Mouse (Mus musculus): ENCODE data around the gene Mapk1ip1. TPM values are rescaled to one million over a fixed set of nuclear protein-coding genes. Genes with fewer than 3 reads are reported as not detected.

The Mapk1ip1 gene
- polyA plus RNA-seq, 1 experiment from 2014 or later, result 34.2 TPM

DNA sequence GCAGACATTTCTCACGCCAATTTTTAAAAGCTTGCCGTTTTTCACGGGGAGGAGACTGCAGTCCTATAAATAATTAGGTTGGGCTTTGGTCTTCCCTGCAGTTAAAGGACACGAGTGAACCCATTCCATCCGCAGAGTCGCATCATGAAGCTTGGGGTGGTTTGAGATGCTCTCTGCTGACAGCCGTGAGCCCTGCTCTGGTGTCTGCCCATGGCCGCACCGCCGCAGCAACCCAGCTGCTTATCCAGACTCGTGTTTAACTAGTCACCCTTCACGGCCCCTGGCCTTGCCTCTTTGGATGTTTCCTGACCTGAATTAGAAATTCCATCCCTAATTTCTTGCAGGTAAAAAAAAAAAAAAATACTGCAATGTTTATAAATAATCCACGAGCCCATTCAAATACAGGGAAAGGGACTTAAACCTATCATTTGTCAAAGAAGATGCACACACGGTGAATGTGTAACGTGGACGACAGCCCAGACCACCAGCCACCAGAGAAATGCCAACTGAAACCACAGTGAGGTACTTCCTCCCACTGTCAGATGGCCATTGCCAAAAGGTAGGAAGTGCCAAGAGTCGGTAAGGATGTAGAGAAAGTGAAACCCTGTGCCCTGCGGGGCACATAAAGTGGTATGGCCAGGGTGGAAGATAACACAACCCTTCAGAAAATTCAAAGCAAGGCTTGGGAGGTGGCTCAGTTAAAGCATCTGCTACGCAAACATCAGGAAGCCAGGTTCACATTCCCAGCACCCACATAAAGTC lies 20.9 kb downstream of the Mapk1ip1 start:
- 86% methylated on average over 19 of the region's 19 CpGs for WGBS
- no peak for ATAC-seq (replicated peaks)
- no peak overlapping the region for H3K4me2 ChIP-seq (replicated peaks)

DNA sequence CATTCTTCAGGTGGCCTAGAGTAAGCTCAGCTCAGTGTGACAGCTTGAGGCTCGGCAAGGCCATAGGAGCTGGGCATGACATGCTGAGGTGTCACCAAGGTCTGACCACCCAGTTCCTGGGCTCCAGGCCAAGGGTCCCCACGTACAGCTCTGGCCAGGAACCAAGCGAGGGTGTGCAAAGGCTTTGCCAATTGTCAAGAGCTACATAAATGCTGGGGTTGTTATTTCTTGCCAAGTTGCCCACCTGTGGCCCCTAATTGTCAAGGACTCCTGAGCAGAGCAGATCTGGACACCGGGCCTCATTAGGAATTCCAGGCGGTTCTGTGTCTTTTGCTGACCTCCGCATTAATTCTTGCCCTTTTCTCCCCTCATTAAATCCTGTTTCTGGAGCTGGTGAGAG lies 21.6 kb downstream of the Mapk1ip1 start:
- Histone ChIP-seq H3K4me1 (no peaks in the 10 kb centered on the region), H3K36me3 (no peaks in the 10 kb centered on the region), H3K9ac (replicated peaks) (no peak overlapping the region), H3K27me3 (no peaks in the 10 kb centered on the region), H3K9me3 (no peaks in the 10 kb centered on the region), H3K4me3 (no peak overlapping the region), H3K4me2 (replicated peaks) (no peak overlapping the region), H3K27ac (replicated peaks) (no peak overlapping the region)
- no peak for ATAC-seq (replicated peaks)
- WGBS, result 60% methylated on average over 6 of the region's 6 CpGs

More for the DNA sequence above, 20.9 kb downstream of the Mapk1ip1 start:
- Histone ChIP-seq H3K36me3 (no peaks in the 10 kb centered on the region), H3K27ac (replicated peaks) (no peak overlapping the region), H3K27me3 (no peaks in the 10 kb centered on the region), H3K9me3 (no peaks in the 10 kb centered on the region), H3K9ac (replicated peaks) (no peak overlapping the region), H3K4me1 (no peaks in the 10 kb centered on the region), H3K4me3 (no peak overlapping the region)

DNA sequence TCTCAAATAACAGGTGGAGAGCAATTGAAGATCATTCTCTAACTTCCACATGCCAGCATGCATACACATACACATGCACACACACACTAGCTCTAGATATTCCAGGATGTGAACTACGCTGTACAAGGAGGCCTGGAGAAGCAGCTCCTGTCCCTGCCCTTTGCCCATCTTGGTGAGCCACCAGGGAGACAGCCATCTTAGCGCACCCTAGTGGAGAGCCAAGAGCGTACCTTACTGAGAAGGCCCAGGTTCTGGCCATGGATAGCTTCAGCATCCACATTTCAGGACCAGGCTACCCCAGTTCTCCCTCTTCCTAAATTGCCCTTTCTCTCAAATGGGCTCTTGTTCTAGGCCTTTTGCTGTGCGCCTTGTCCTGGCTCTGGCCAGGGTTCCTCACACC lies 27.8 kb downstream of the Mapk1ip1 start:
- H3K4me2 ChIP-seq (replicated peaks), result no peak overlapping the region
- no peak overlapping the region for H3K27ac ChIP-seq (replicated peaks)
- no peak overlapping the region for H3K4me3 ChIP-seq
- H3K36me3 ChIP-seq, result no peaks in the 10 kb centered on the region
- H3K4me1 ChIP-seq, result 0 out of 2 replicates have a peak, but pooled peaks cover 1% of the 10 kb centered on the region
- H3K27me3 ChIP-seq, result no peaks in the 10 kb centered on the region
- ATAC-seq (replicated peaks), result no peak
- H3K9ac ChIP-seq (replicated peaks), result no peak overlapping the region
- no peaks in the 10 kb centered on the region for H3K9me3 ChIP-seq
- WGBS, result 58% methylated on average over 4 of the region's 4 CpGs

DNA sequence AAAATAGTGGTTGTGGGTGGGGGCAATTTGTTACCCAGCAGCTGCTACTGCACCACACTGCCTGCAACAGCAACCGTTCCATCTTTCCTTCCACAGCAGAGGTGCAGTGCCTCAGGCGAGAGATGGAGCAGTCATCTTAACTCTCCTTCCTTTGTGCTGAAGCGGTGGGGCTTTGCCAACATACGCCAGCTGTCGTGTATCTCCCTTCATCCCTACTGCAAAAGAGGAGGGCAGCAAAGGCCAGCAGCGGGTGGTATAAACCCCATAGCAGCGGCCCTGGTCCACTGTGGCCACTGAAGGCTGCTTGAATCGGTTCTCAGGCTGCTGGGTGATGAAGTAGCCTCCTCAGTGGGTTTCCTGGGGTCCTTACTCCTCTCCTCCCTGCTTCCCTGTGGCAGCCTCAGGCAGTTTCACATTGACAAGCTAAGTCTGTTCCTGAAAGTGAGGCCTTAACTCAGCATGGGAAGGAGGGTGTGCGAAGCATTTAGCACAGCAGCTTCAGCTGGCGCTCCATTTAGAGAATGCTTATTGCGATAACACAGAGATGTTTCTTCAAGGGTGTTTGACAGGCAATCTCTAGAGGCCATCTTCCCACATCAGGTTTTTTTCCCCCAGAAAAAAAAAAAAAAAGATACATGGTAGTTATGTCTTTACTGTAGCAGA lies 32.7 kb downstream of the Mapk1ip1 start:
- H3K27ac ChIP-seq (replicated peaks), result peak overlapping the region; percentile 59; the same call in 1 of the 2 replicates
- no peak overlapping the region for H3K4me3 ChIP-seq
- WGBS, result 63% methylated on average over 11 of the region's 11 CpGs
- no peaks in the 10 kb centered on the region for H3K36me3 ChIP-seq
- H3K4me2 ChIP-seq (replicated peaks), result no peak overlapping the region
- 0 out of 2 replicates have a peak, but pooled peaks cover 4% of the 10 kb centered on the region for H3K4me1 ChIP-seq
- ATAC-seq (replicated peaks), result no peak
- no peaks in the 10 kb centered on the region for H3K9me3 ChIP-seq
- H3K9ac ChIP-seq (replicated peaks), result no peak overlapping the region
- H3K27me3 ChIP-seq, result no peaks in the 10 kb centered on the region

DNA sequence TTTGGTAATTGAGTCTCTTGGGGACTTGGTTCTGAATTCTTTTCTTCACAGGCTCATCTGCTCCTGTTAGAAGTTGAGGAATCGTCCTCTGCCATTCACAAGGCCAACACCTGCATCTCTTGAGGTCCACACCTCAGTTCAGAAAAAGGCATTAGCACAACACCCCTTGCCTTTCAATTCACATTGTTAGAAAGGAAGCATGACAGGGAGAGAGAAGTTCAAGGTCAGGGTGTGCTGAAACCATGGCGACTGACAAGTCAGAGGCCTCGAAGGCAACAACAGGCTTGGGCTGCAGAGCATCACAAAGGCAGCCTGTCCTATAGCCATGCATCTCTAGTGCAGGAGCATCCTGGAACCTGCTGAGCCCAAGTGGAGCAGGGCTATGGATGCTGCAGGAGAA lies 38.9 kb downstream of the Mapk1ip1 start:
- WGBS, result 88% methylated on average over 3 of the region's 3 CpGs

DNA sequence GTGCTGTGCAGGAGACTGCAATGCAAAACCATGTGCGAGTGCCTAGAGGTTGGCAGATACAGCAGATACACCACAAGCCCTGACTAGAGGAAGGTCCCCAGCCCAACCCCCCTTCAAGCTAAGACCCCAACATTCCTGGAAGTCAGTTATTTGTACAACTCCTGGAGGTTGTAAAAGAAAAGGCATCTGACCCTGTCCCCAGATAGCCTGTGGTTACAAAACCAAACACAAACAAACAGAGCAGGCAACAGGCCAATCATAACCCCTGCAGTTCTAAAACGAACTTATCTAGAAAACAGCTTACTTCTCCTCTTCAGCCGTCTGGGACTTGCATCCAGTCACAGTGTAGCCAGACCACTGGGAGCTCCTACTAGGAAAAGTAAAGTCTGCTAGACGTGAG lies 42.7 kb downstream of the Mapk1ip1 start:
- 57% methylated on average over 4 of the region's 4 CpGs for WGBS
- Histone ChIP-seq H3K9ac (replicated peaks) (no peak overlapping the region), H3K4me1 (no peaks in the 10 kb centered on the region), H3K4me2 (replicated peaks) (no peak overlapping the region), H3K27ac (replicated peaks) (no peak overlapping the region), H3K36me3 (no peaks in the 10 kb centered on the region), H3K9me3 (no peaks in the 10 kb centered on the region), H3K4me3 (no peak overlapping the region), H3K27me3 (no peaks in the 10 kb centered on the region)
- no peak for ATAC-seq (replicated peaks)

More for the DNA sequence above, 38.9 kb downstream of the Mapk1ip1 start:
- Histone ChIP-seq H3K4me3 (no peak overlapping the region), H3K4me2 (replicated peaks) (no peak overlapping the region), H3K27me3 (no peaks in the 10 kb centered on the region), H3K9me3 (no peaks in the 10 kb centered on the region), H3K36me3 (no peaks in the 10 kb centered on the region), H3K9ac (replicated peaks) (no peak overlapping the region), H3K27ac (replicated peaks) (no peak overlapping the region), H3K4me1 (no peaks in the 10 kb centered on the region)
- no peak for ATAC-seq (replicated peaks)

DNA sequence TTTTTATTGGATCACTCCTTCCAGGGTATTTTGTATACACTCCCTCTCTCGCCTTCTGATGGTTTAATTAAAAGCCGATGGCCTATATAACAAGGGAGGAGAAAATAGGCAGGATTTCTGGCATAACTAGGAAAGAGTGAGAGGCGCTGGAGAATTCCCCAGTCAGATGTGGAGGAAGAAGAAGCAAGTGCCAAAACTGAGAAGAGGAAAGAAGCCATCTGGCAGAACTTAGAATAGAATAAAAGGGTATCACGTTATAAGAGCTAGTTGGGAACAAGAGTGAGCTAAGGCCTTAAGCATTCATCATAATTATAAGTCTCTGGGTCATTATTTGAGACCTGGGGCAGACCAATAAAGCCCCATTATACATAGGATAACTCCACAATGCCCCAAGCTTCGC lies 58.0 kb downstream of the Mapk1ip1 start:
- Histone ChIP-seq H3K9me3 (no peaks in the 10 kb centered on the region), H3K9ac (replicated peaks) (no peak overlapping the region), H3K4me2 (replicated peaks) (no peak overlapping the region), H3K36me3 (no peaks in the 10 kb centered on the region), H3K27ac (replicated peaks) (no peak overlapping the region), H3K4me1 (no peaks in the 10 kb centered on the region), H3K27me3 (no peaks in the 10 kb centered on the region), H3K4me3 (no peak overlapping the region)
- WGBS, result 43% methylated on average over 5 of the region's 5 CpGs
- ATAC-seq (replicated peaks), result no peak

Other genes starting within 250 kb of the Mapk1ip1 start
- gene Ppp2r2d, start 194 bp downstream of the Mapk1ip1 start, polyA plus RNA-seq (2015; fragmentation: Nextera tagmentation; extraction: Ambion mirVana), result 71.3 and 73.4 TPM in 2 replicates
- 75.1 and 79.2 TPM in 2 replicates for gene Bnip3, start 63.2 kb upstream of the Mapk1ip1 start, polyA plus RNA-seq (2015; fragmentation: Nextera tagmentation; extraction: Ambion mirVana)
- gene Jakmip3, start 94.5 kb upstream of the Mapk1ip1 start, polyA plus RNA-seq (2015; fragmentation: Nextera tagmentation; extraction: Ambion mirVana), result 5.5 and 6.6 TPM in 2 replicates
- 116 TPM in 2 replicates for gene Dpysl4, start 239.7 kb upstream of the Mapk1ip1 start, polyA plus RNA-seq (2015; fragmentation: Nextera tagmentation; extraction: Ambion mirVana)